Comparison of ENCODE assay signal across 8 mouse cellular contexts in the genomic region with DNA sequence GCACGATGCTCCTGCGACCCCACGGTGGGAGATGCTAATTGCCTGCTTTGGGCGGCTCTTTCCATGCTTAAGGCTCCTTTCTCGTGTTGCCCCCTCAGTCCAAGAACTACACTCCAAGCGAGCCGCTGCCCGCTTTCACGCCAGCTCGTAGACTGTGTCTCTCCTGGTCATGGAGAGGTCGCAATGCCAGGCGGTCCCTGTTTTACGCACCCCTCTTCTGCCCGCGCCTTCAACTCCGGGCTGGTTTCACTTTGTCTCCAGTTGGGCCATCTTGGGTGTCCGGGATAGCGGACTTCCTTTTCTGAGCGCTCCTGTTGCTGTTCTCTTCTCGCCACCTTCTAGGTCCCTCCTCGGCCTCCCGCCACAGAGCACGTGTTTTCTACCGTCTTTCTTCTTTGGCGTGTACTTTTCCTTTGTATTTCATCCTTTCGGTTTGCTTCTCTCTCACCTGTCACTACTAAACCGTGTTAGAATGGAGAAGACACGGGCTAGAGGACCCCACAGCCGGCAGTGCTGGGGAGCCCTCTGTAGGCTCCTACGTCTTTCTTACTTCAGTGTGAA. TPM values are rescaled to one million over a fixed set of nuclear protein-coding genes. Genes with fewer than 3 reads are reported as not detected.
DNase-seq lines count a peak whose midpoint lies in the region; ATAC-seq and TF ChIP-seq lines count a peak whose summit lies in the region.

No protein-coding gene starts in this region.

- H3K9ac ChIP-seq in kidney, embryonic 14.5 days (ENCODE audit: low read depth, low read length), result peak overlapping the region; percentile 32
- H3K9ac ChIP-seq in forebrain, postnatal 0 days, result peak overlapping the region; percentile 49
- H3K9ac ChIP-seq in kidney, postnatal 0 days (ENCODE audit: low read depth, low read length), result peak overlapping the region; percentile 48

- in situ Hi-C loops in Patski (cut with MboI; ENCODE audit: low pct_unique_long_range_greater_than_20kb), result loop anchor here (5.0 to 10.0 kb wide), 2 partner anchors 92 to 121 kb away; no protein-coding TSS in a partner anchor

- H3K27me3 ChIP-seq in kidney, embryonic 14.5 days (ENCODE audit: control insufficient read depth, insufficient read depth, low read length), result peaks cover 21% of the 10 kb centered on the region
- H3K27me3 ChIP-seq in Patski, result peaks cover 26% of the 10 kb centered on the region
- H3K27me3 ChIP-seq in forebrain, postnatal 0 days (ENCODE audit: insufficient read depth, low read length), result no peaks in the 10 kb centered on the region
- H3K27me3 ChIP-seq in kidney, postnatal 0 days (ENCODE audit: insufficient read depth, low read length), result peaks cover 10% of the 10 kb centered on the region; the same call in 1 of the 2 replicates

- no peaks in the 10 kb centered on the region for H3K36me3 ChIP-seq in kidney, embryonic 14.5 days (ENCODE audit: control insufficient read depth, insufficient read depth, low read length)
- H3K36me3 ChIP-seq in forebrain, postnatal 0 days (ENCODE audit: insufficient read depth), result no peaks in the 10 kb centered on the region
- no peaks in the 10 kb centered on the region for H3K36me3 ChIP-seq in kidney, postnatal 0 days (ENCODE audit: insufficient read depth, low read length)

- no peak for DNase-seq in kidney, postnatal 14 days
- no peak for DNase-seq in Patski (ENCODE audit: low read depth, low spot score)
- DNase-seq in forebrain, postnatal 0 days, result no peak
- peak; percentile 42 for DNase-seq in kidney, postnatal 0 days (ENCODE audit: low spot score)
- peak; percentile 22 to 31 for DNase-seq in thymus, postnatal 36 days
- no peak for DNase-seq in yolk sac, embryonic 10.5 days (ENCODE audit: low spot score)

- TF ChIP-seq CTCF in Patski (IDR thresholded peaks at IDR 0.05), result no peak
- TF ChIP-seq CTCF in forebrain, postnatal 0 days (IDR thresholded peaks at IDR 0.05; ENCODE audit: low read depth), result no peak
- no peak for TF ChIP-seq CTCF in kidney, postnatal 0 days (IDR thresholded peaks at IDR 0.05; ENCODE audit: low read depth)

- ATAC-seq in kidney, embryonic 14.5 days (ENCODE audit: low FRiP score, low TSS enrichment), result no peak; the same call in none of the 2 replicates
- ATAC-seq in Patski, result peak; percentile 45
- no peak; the same call in 1 of the 2 replicates for ATAC-seq in forebrain, postnatal 0 days
- 0 out of 2 replicates have a peak, but pooled peaks have one; percentile 16 for ATAC-seq in kidney, postnatal 0 days (replicated peaks; ENCODE audit: low FRiP score, low read depth)
- ATAC-seq in megakaryocyte, adult 5-6 weeks (ENCODE audit: poor library complexity, severe bottlenecking), result peak; percentile 75

- H3K4me2 ChIP-seq in kidney, embryonic 14.5 days (replicated peaks; ENCODE audit: low read depth, low read length), result peak overlapping the region; percentile 97
- H3K4me2 ChIP-seq in forebrain, postnatal 0 days (ENCODE audit: low read depth), result peak overlapping the region; percentile 76
- H3K4me2 ChIP-seq in kidney, postnatal 0 days (ENCODE audit: low read length), result peak overlapping the region; percentile 96

- H3K9me3 ChIP-seq in kidney, embryonic 14.5 days (ENCODE audit: control insufficient read depth, low read length), result no peaks in the 10 kb centered on the region
- no peaks in the 10 kb centered on the region for H3K9me3 ChIP-seq in forebrain, postnatal 0 days (ENCODE audit: low read length)
- H3K9me3 ChIP-seq in kidney, postnatal 0 days (replicated peaks; ENCODE audit: low read length), result no peaks in the 10 kb centered on the region

- WGBS in kidney, embryonic 14.5 days, result 3% methylated on average over 30 of the region's 30 CpGs
- 5% methylated on average over 30 of the region's 30 CpGs for WGBS in forebrain, postnatal 0 days
- WGBS in kidney, postnatal 0 days, result 4% methylated on average over 30 of the region's 30 CpGs

- peak overlapping the region; percentile 49 for H3K4me3 ChIP-seq in kidney, embryonic 14.5 days (ENCODE audit: low read length)
- H3K4me3 ChIP-seq in forebrain, postnatal 0 days (ENCODE audit: low read depth, low read length), result peak overlapping the region; percentile 41
- peak overlapping the region; percentile 51 for H3K4me3 ChIP-seq in kidney, postnatal 0 days (replicated peaks; ENCODE audit: low read depth, low read length)

- POLR2A ChIA-PET in Patski (lab: Charles Lee), result no interaction called here

- peaks cover 11% of the 10 kb centered on the region; the same call in 1 of the 2 replicates for H3K4me1 ChIP-seq in kidney, embryonic 14.5 days (ENCODE audit: control insufficient read depth, insufficient read depth, low read length)
- peaks cover 9% of the 10 kb centered on the region for H3K4me1 ChIP-seq in forebrain, postnatal 0 days (ENCODE audit: insufficient read depth)
- H3K4me1 ChIP-seq in kidney, postnatal 0 days (replicated peaks; ENCODE audit: insufficient read depth, low read length), result peaks cover 4% of the 10 kb centered on the region; the same call in 1 of the 2 replicates

- CTCF ChIA-PET in Patski (lab: Charles Lee), result no interaction called here

- no peak overlapping the region for H3K27ac ChIP-seq in kidney, embryonic 14.5 days (ENCODE audit: low read depth, low read length)
- peak overlapping the region; percentile 51; the same call in 1 of the 2 replicates for H3K27ac ChIP-seq in forebrain, postnatal 0 days (ENCODE audit: low read depth, low read length)
- H3K27ac ChIP-seq in kidney, postnatal 0 days, result no peak overlapping the region

RNA-seq across cellular contexts. Expression of gene Vrk1, which starts 46.9 kb away (rescaled TPM):
- polyA plus RNA-seq in kidney, embryonic 14.5 days (2014; fragmentation: Nextera tagmentation; extraction: Ambion mirVana), result 79.0 and 84.8 TPM in 2 replicates
- 20.3 TPM for polyA plus RNA-seq in Patski (2021)
- 30.5 and 34.9 TPM in 2 replicates for total RNA-seq in forebrain, postnatal 0 days (2014; rRNA removed)
- polyA plus RNA-seq in forebrain, postnatal 0 days (2015; fragmentation: Nextera tagmentation; extraction: Ambion mirVana), result 50.5 and 51.5 TPM in 2 replicates
- polyA plus RNA-seq in kidney, postnatal 0 days (2015; fragmentation: Nextera tagmentation; extraction: Ambion mirVana), result 45.3 and 47.6 TPM in 2 replicates
- 133 and 142 TPM in 2 replicates for total RNA-seq in megakaryocyte, adult 5-6 weeks (2015)
- 184 and 208 TPM in 2 replicates for total RNA-seq in megakaryocyte, adult 5-6 weeks (2017)

Comparison
In these comparisons a context has a peak if more than half of its experiments do, and no peak if none do; other contexts are left out.
1. ATAC-seq: peak in Patski (single experiment), kidney, postnatal 0 days (single experiment) and megakaryocyte, adult 5-6 weeks (single experiment); none in kidney, embryonic 14.5 days (single experiment) and forebrain, postnatal 0 days (single experiment).
2. DNase-seq: peak in kidney, postnatal 0 days (single experiment) and thymus, postnatal 36 days (2 of 2); none in kidney, postnatal 14 days (single experiment), Patski (single experiment), forebrain, postnatal 0 days (single experiment) and yolk sac, embryonic 10.5 days (single experiment).
3. Peak in every context shown above with its lines, with median percentiles within 50 percentile points of each other: H3K4me2 ChIP-seq, H3K4me3 ChIP-seq and H3K9ac ChIP-seq.